Mouse (Mus musculus) forebrain, embryonic 10.5 days (tissue): Measurements from ENCODE around the gene Gxylt1. TPM values are rescaled to one million over a fixed set of nuclear protein-coding genes. Genes with fewer than 3 reads are reported as not detected.
"Not testable (repeated sequence)": the region's sequence is repeated elsewhere in the genome, so short reads cannot be mapped to it uniquely, and the experiment has no call there.

Source experiments
- DNase-seq: peaks from one replicate; pipeline ENCODE4 v3.0.0-alpha.2; 2017; ENCODE audit warnings: low spot score; ENCODE audit errors: extremely low spot score
- H3K27ac ChIP-seq: fragments of 300-500 bp; sonication (generic); 2 replicates; pipeline ENCODE4 v1.5.1; 2016; ENCODE audit warnings: mild to moderate bottlenecking
- H3K27me3 ChIP-seq: fragments of 300-500 bp; sonication (generic); 2 replicates; pipeline ENCODE4 v1.6.1; 2016; ENCODE audit warnings: mild to moderate bottlenecking; ENCODE audit not compliant: poor library complexity, severe bottlenecking
- H3K36me3 ChIP-seq: fragments of 300-500 bp; sonication (generic); replicated peaks from 2 replicates; pipeline ENCODE4 v1.6.1; 2016; ENCODE audit warnings: mild to moderate bottlenecking, moderate library complexity
- H3K4me1 ChIP-seq: fragments of 300-500 bp; sonication (generic); 2 replicates; pipeline ENCODE4 v1.6.1; 2016
- H3K4me3 ChIP-seq: fragments of 300-500 bp; sonication (generic); 2 replicates; pipeline ENCODE4 v1.5.1; 2016; ENCODE audit warnings: mild to moderate bottlenecking, moderate library complexity
- H3K9me3 ChIP-seq: fragments of 300-500 bp; sonication (generic); 2 replicates; pipeline ENCODE4 v1.6.1; 2016; ENCODE audit warnings: mild to moderate bottlenecking, moderate library complexity
- WGBS: fragments of 180-500 bp; shearing (Covaris S2); methylation state at CpG from one replicate; pipeline ENCODE4 v1.1.7; 2016; 5-methylcytosine and 5-hydroxymethylcytosine counted together
- polyA plus RNA-seq: library from polyadenylated mRNA; unstranded; fragments of >200 nt; fragmentation: Nextera tagmentation; extraction: Ambion mirVana; gene quantifications from 2 replicates; pipeline ENCODE4 v1.2.1, GENCODE M21; 2016

Gxylt1 gene
- 16.0 and 17.1 TPM in 2 replicates for polyA plus RNA-seq

DNA sequence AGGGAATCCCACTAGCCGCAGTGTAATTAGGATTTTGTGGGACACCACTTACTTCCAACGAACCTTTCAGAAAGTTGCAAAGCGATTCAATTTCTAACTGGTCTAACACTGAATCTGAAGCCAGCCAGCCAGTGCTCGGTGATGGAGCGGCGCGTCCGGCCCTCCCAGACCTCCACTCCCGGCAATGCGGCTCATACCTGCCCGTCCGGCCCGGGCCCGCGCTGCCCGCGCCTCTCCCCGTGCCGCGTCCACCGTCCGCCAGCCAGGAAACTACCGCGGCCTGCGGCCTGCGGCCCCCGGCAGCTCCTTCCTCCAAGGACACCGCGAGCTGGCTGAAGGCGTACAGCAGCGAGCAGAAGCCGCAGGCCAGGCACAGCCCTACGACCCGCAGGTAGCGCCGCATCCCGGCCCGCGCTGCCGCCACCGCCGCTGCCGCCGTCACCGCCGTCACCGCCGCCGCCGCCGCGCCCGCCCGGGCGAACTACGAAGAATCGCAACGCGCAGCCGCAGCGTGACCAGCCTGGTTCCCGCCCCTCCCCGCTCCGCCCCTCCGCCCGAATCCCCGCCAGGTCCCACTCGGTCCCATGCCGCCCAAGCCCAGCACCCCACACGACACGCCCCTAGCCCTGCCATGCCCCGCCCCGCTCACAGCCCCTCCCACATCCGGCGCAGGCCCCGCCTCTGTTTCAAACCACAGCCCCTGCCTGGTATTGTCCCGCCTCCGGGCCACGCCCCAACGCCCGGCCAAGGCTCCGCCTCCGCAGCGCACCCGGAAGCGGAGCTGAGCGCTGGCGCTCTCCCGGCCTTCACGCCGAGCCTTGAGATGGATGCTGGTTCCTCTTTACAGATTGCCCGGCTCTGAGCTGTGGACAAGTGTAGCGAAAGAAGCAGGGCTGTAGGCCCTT, at the start of gene Gxylt1:
Gxylt1 (minus strand) TSS at position 501 of the 905 bp plus-strand sequence.
- no peaks in the 10 kb centered on the region for H3K27me3 ChIP-seq
- peak within 1 kb of the TSS; percentile 94 for H3K27ac ChIP-seq
- H3K9me3 ChIP-seq, result no peaks in the 10 kb centered on the region
- peak; percentile 100 for DNase-seq
- peaks cover 50% of the 10 kb centered on the region for H3K4me1 ChIP-seq
- H3K36me3 ChIP-seq, result peaks cover 17% of the 10 kb centered on the region
- under 1% methylated on average over 81 of the region's 93 CpGs for WGBS
- H3K4me3 ChIP-seq, result peak within 1 kb of the TSS; percentile 74

GRCm38 (mm10) chr15:93318781-93319180, 43.8 kb upstream of the Gxylt1 start:
- Histone ChIP-seq H3K36me3 (peaks cover 20% of the 10 kb centered on the region), H3K4me3 (no peak overlapping the region), H3K27ac (no peak overlapping the region), H3K4me1 (peaks cover 5% of the 10 kb centered on the region; the same call in 1 of the 2 replicates), H3K27me3 (no peaks in the 10 kb centered on the region), H3K9me3 (no peaks in the 10 kb centered on the region)
- no peak for DNase-seq
- WGBS, result 90% methylated on average over 1 of the region's 1 CpGs

DNA sequence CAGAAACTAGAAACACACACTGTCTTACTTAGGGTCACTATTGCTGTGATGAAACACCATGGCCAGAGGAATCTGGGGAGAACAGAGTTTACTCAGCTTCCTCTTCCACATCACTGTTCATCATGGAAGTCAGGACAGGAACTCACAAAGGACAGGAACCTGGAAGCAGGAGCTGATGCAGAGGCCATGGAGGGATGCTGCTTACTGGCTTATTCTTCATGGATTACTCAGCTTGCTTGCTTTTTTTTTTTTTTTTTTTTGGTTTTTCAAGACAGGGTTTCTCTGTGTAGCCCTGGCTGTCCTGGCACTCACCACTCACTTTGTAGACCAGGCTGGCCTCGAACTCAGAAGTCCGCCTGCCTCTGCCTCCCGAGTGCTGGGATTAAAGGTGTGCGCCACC, 35.3 kb upstream of the Gxylt1 start:
- H3K4me1 ChIP-seq, H3K9me3 ChIP-seq, DNase-seq, H3K27me3 ChIP-seq, H3K27ac ChIP-seq, H3K4me3 ChIP-seq: not testable (repeated sequence)
- 92% methylated on average over 4 of the region's 4 CpGs for WGBS
- H3K36me3 ChIP-seq, result peaks cover 28% of the 10 kb centered on the region

GRCm38 (mm10) chr15:93298197-93298596, 23.2 kb upstream of the Gxylt1 start:
- Histone ChIP-seq H3K4me1 (peaks cover 5% of the 10 kb centered on the region; the same call in 1 of the 2 replicates), H3K9me3 (no peaks in the 10 kb centered on the region), H3K27me3 (no peaks in the 10 kb centered on the region), H3K27ac (no peak overlapping the region), H3K4me3 (no peak overlapping the region), H3K36me3 (peaks cover 3% of the 10 kb centered on the region; the same call in 1 of the 2 replicates)
- WGBS, result 92% methylated on average over 2 of the region's 2 CpGs
- no peak for DNase-seq

GRCm38 (mm10) chr15:93294483-93294882, 19.5 kb upstream of the Gxylt1 start:
- H3K4me1 ChIP-seq, result no peaks in the 10 kb centered on the region; the same call in 1 of the 2 replicates
- no peak for DNase-seq
- H3K27ac ChIP-seq, result no peak overlapping the region
- no peaks in the 10 kb centered on the region for H3K9me3 ChIP-seq
- H3K27me3 ChIP-seq, result no peaks in the 10 kb centered on the region
- H3K36me3 ChIP-seq, result peaks cover 23% of the 10 kb centered on the region
- WGBS, result 90% methylated on average over 11 of the region's 11 CpGs
- H3K4me3 ChIP-seq, result no peak overlapping the region

GRCm38 (mm10) chr15:93288321-93288720, 13.3 kb upstream of the Gxylt1 start:
- H3K27ac ChIP-seq, result no peak overlapping the region
- no peaks in the 10 kb centered on the region for H3K27me3 ChIP-seq
- peaks cover 60% of the 10 kb centered on the region for H3K36me3 ChIP-seq
- H3K4me3 ChIP-seq, result no peak overlapping the region
- 94% methylated on average over 4 of the region's 4 CpGs for WGBS
- DNase-seq, result no peak
- H3K9me3 ChIP-seq, result no peaks in the 10 kb centered on the region
- H3K4me1 ChIP-seq, result 0 out of 2 replicates have a peak, but pooled peaks cover 3% of the 10 kb centered on the region

- no peak for DNase-seq
- 0 out of 2 replicates have a peak, but pooled peaks cover 3% of the 10 kb centered on the region for H3K4me1 ChIP-seq
- H3K9me3 ChIP-seq, result no peaks in the 10 kb centered on the region
- WGBS, result 85% methylated on average over 2 of the region's 2 CpGs
- H3K4me3 ChIP-seq, result no peak overlapping the region
- no peaks in the 10 kb centered on the region for H3K27me3 ChIP-seq
- H3K36me3 ChIP-seq, result peaks cover 64% of the 10 kb centered on the region
- H3K27ac ChIP-seq, result no peak overlapping the region
Observed at GRCm38 (mm10) chr15:93287628-93288027, 12.6 kb upstream of the Gxylt1 start.

GRCm38 (mm10) chr15:93285244-93285643, 10.3 kb upstream of the Gxylt1 start:
- Histone ChIP-seq H3K4me1 (0 out of 2 replicates have a peak, but pooled peaks cover 3% of the 10 kb centered on the region), H3K4me3 (no peak overlapping the region), H3K36me3 (peaks cover 71% of the 10 kb centered on the region), H3K27ac (no peak overlapping the region), H3K9me3 (no peaks in the 10 kb centered on the region), H3K27me3 (no peaks in the 10 kb centered on the region)
- no peak for DNase-seq
- WGBS, result 83% methylated on average over 15 of the region's 15 CpGs

GRCm38 (mm10) chr15:93284326-93284725, 9.3 kb upstream of the Gxylt1 start:
- H3K27ac ChIP-seq, result no peak overlapping the region
- no peak overlapping the region for H3K4me3 ChIP-seq
- H3K9me3 ChIP-seq, result no peaks in the 10 kb centered on the region
- H3K36me3 ChIP-seq, result peaks cover 65% of the 10 kb centered on the region
- H3K27me3 ChIP-seq, result no peaks in the 10 kb centered on the region
- no peak for DNase-seq
- H3K4me1 ChIP-seq, result 0 out of 2 replicates have a peak, but pooled peaks cover 3% of the 10 kb centered on the region
- WGBS, result 92% methylated on average over 6 of the region's 6 CpGs

DNA sequence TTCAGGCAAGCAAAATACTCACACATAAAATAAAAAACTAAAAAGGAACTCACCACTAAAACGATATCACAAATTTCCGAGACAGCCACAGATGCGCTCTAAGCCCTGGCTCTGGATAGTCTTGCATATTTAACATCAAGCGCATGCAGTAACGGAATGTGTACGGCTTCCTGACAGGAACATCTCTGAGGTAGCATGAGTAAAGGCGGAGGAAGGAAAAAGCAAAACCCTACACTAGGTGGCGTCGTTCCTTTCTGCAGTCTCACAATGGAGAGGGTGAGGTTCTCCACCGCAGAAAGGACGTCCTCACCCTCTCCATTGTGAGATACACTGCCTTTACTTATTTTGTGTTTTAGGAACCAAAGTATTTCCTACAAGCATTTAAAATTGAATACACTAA, 8.4 kb upstream of the Gxylt1 start:
- Histone ChIP-seq H3K9me3 (no peaks in the 10 kb centered on the region), H3K27ac (no peak overlapping the region), H3K4me1 (0 out of 2 replicates have a peak, but pooled peaks cover 3% of the 10 kb centered on the region), H3K4me3 (no peak overlapping the region), H3K36me3 (peaks cover 61% of the 10 kb centered on the region), H3K27me3 (no peaks in the 10 kb centered on the region)
- no peak for DNase-seq
- WGBS, result 68% methylated on average over 11 of the region's 11 CpGs

DNA sequence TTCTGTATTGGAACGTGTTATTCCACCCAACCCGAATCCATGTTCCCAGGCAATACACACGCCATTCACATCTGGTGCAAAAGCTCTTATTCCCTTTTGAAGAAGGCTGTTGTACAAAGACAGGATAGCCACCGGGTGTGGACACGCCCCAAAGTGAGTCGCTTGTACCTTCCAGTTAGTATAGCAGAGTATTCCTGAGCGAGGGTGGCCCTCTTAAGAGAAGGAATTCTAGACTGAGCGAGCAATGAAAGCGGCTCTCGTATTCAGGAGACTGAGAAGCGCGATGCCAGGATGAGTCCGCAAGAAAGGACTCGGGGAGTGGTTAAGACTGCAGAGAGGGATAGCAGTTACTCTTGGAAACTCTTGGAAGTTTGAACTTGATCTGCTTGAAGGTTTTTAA, 1.3 kb upstream of the Gxylt1 start:
- Histone ChIP-seq H3K4me1 (peaks cover 43% of the 10 kb centered on the region), H3K9me3 (no peaks in the 10 kb centered on the region), H3K27ac (no peak overlapping the region; the same call in 1 of the 2 replicates), H3K27me3 (no peaks in the 10 kb centered on the region), H3K4me3 (peak overlapping the region; percentile 74), H3K36me3 (peaks cover 22% of the 10 kb centered on the region)
- peak; percentile 24 for DNase-seq
- WGBS, result 4% methylated on average over 14 of the region's 14 CpGs

- DNase-seq, result no peak
- Histone ChIP-seq H3K4me3 (peak overlapping the region; percentile 74), H3K9me3 (no peaks in the 10 kb centered on the region), H3K36me3 (peaks cover 15% of the 10 kb centered on the region), H3K27me3 (no peaks in the 10 kb centered on the region), H3K27ac (peak overlapping the region; percentile 94), H3K4me1 (peaks cover 45% of the 10 kb centered on the region)
- 1% methylated on average over 21 of the region's 21 CpGs for WGBS
Observed at GRCm38 (mm10) chr15:93275623-93276022, 644 bp upstream of the Gxylt1 start.
